Mouse (Mus musculus) CH12.LX (cell line): ENCODE results near the gene Cd27.
"Not testable (repeated sequence)": the region's sequence is repeated elsewhere in the genome, so short reads cannot be mapped to it uniquely, and the experiment has no call there.

Experiments
- CTCF ChIP-seq, 2 experiments: IDR thresholded peaks in 1 of 2; conservative IDR thresholded peaks in 1 of 2; 2 replicates each; pipeline ENCODE4 v1.5.1; 2011 to 2012; ENCODE audit warnings: low read depth in 2 of 2, low read length in 2 of 2, improper control_type of control experiment in 1 of 2, inconsistent platforms in 1 of 2, mild to moderate bottlenecking in 1 of 2, moderate library complexity in 1 of 2
- EP300 ChIP-seq: IDR thresholded peaks from 2 replicates; pipeline ENCODE4 v1.6.1; 2011; ENCODE audit warnings: low read length, improper control_type of control experiment
- HCFC1 ChIP-seq: IDR thresholded peaks from 2 replicates; pipeline ENCODE4 v1.6.1; 2012; ENCODE audit warnings: low read depth, mild to moderate bottlenecking, inconsistent platforms, low read length, improper control_type of control experiment
- JUN ChIP-seq: IDR thresholded peaks from 2 replicates; pipeline ENCODE4 v1.6.1; 2011; ENCODE audit warnings: low read depth, mild to moderate bottlenecking, low read length, improper control_type of control experiment, moderate library complexity; ENCODE audit not compliant: insufficient read depth
- MAX ChIP-seq: IDR thresholded peaks from 2 replicates; pipeline ENCODE4 v1.6.1; 2011; ENCODE audit warnings: low read length, improper control_type of control experiment
- PAX5 ChIP-seq: IDR thresholded peaks from 2 replicates; pipeline ENCODE4 v1.6.1; 2012; ENCODE audit warnings: low read length, inconsistent platforms, mixed read lengths
- POLR2A ChIP-seq: IDR thresholded peaks from 2 replicates; pipeline ENCODE4 v1.6.1; 2011; ENCODE audit warnings: low read depth, mild to moderate bottlenecking, improper control_type of control experiment, low read length
- TBP ChIP-seq: conservative IDR thresholded peaks from 2 replicates; pipeline ENCODE4 v1.6.1; 2011; ENCODE audit warnings: low read depth, low read length, improper control_type of control experiment
- USF1 ChIP-seq: IDR thresholded peaks from 2 replicates; pipeline ENCODE4 v1.6.1; 2014; ENCODE audit warnings: low read depth, mild to moderate bottlenecking, inconsistent platforms, low read length, improper control_type of control experiment
- ZKSCAN1 ChIP-seq: IDR thresholded peaks from 2 replicates; pipeline ENCODE4 v1.6.1; 2012; ENCODE audit warnings: low read depth, inconsistent platforms, low read length, improper control_type of control experiment, borderline replicate concordance

GRCm38 (mm10) chr6:125266600-125266999 lies 29.8 kb upstream of the Cd27 start:
- not testable (repeated sequence) for TF ChIP-seq MAX, TBP, ZKSCAN1, EP300, USF1, HCFC1, POLR2A, JUN, PAX5
- 0 out of 4 replicates have a peak, but pooled peaks of 1 of the 2 experiments have one; percentile 14 for TF ChIP-seq CTCF (conservative IDR thresholded peaks at IDR 0.05 in 1 of 2, IDR thresholded peaks at IDR 0.05 in 1 of 2; ENCODE audit: low read depth in 2 of 2, low read length in 2 of 2)
